In the genomic region with DNA sequence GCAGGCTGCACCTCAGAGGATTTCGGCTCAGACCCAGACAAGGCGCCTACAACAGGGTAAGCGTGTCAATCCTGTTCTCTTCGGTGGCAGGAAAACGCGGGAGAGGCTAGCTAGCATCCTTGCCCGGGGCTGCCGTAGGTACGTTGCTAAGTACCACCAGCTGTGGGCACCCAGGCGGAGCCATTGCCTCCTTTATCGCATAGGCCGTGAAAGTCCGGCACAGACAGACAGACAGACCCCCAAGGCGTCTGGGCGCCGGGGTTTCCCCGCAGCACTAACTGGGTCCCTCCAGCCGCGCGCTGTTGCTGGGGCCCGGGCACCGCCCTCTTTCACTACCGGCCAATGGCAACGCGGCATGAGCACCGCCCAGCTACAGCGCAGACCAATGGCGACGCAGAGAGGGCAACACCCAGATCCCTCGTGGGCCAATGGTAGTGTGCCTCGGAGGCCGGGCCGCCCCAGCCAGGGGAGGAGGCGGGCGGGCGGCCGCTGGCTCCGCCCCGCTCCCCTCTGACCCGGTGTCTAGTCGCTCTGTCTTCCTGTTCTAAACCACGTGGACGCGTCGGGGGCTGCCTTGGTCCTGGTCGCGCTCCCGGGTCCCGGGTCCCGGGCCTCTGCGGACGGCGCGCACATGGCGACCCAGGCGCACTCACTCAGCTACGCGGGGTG, we compare ENCODE assay signal across 8 mouse cellular contexts. TPM values are rescaled to one million over a fixed set of nuclear protein-coding genes. Genes with fewer than 3 reads are reported as not detected.
DNase-seq lines count a peak whose midpoint lies in the region; ATAC-seq and TF ChIP-seq lines count a peak whose summit lies in the region.

A gene (plus strand): TSS at position 502 of the 669 bp plus-strand sequence.

- H3K9ac ChIP-seq in heart, embryonic 12.5 days = peak within 1 kb of the TSS; percentile 83
- H3K9ac ChIP-seq in kidney, postnatal 0 days (ENCODE audit: low read depth, low read length) = peak within 1 kb of the TSS; percentile 72
- peak within 1 kb of the TSS; percentile 90 for H3K9ac ChIP-seq in liver, embryonic 11.5 days (ENCODE audit: low read depth, low read length)
- peak within 1 kb of the TSS; percentile 65 for H3K9ac ChIP-seq in stomach, embryonic 14.5 days (replicated peaks; ENCODE audit: low read depth, low read length)

- H3K9me3 ChIP-seq in erythroblast, embryonic 14.5 days (ENCODE audit: control insufficient read depth, low read length) = no peaks in the 10 kb centered on the region
- H3K9me3 ChIP-seq in heart, embryonic 12.5 days (replicated peaks) = no peaks in the 10 kb centered on the region
- no peaks in the 10 kb centered on the region for H3K9me3 ChIP-seq in kidney, postnatal 0 days (replicated peaks; ENCODE audit: low read length)
- no peaks in the 10 kb centered on the region for H3K9me3 ChIP-seq in liver, embryonic 11.5 days (ENCODE audit: control insufficient read depth, low read length)
- H3K9me3 ChIP-seq in stomach, embryonic 14.5 days (ENCODE audit: control insufficient read depth, low read depth, low read length) = no peaks in the 10 kb centered on the region

- H3ac ChIP-seq in C2C12 (ENCODE audit: control insufficient read depth, insufficient read length, low read depth) = peak within 1 kb of the TSS; percentile 97

- H3K79me3 ChIP-seq in C2C12 (ENCODE audit: low read depth) = peaks cover 44% of the 10 kb centered on the region

- 0% methylated on average over 58 of the region's 58 CpGs for WGBS in heart, embryonic 12.5 days
- whole genome bisulfite sequencing in kidney, postnatal 0 days = under 1% methylated on average over 43 of the region's 58 CpGs
- under 1% methylated on average over 54 of the region's 58 CpGs for WGBS in liver, embryonic 11.5 days
- WGBS in stomach, embryonic 14.5 days = under 1% methylated on average over 58 of the region's 58 CpGs

- H3K4me1 ChIP-seq in erythroblast, embryonic 14.5 days (ENCODE audit: control insufficient read depth) = peaks cover 45% of the 10 kb centered on the region
- peaks cover 12% of the 10 kb centered on the region for H3K4me1 ChIP-seq in heart, embryonic 12.5 days (replicated peaks)
- 0 out of 2 replicates have a peak, but pooled peaks cover 6% of the 10 kb centered on the region for H3K4me1 ChIP-seq in kidney, postnatal 0 days (replicated peaks; ENCODE audit: insufficient read depth, low read length)
- H3K4me1 ChIP-seq in liver, embryonic 11.5 days (replicated peaks; ENCODE audit: control insufficient read depth, insufficient read depth, low read length) = peaks cover 27% of the 10 kb centered on the region
- 0 out of 2 replicates have a peak, but pooled peaks cover 7% of the 10 kb centered on the region for H3K4me1 ChIP-seq in stomach, embryonic 14.5 days (ENCODE audit: control insufficient read depth, insufficient read depth, low read length)

- peaks cover 48% of the 10 kb centered on the region for H3K79me2 ChIP-seq in C2C12 (ENCODE audit: control insufficient read depth, insufficient read depth)

- peak; percentile 100 for ATAC-seq in heart, embryonic 12.5 days (ENCODE audit: insufficient number of reproducible peaks, low FRiP score)
- ATAC-seq in kidney, postnatal 0 days (replicated peaks; ENCODE audit: low FRiP score, low read depth) = peak; percentile 100
- peak; percentile 100 for ATAC-seq in liver, embryonic 11.5 days (replicated peaks; ENCODE audit: low FRiP score)
- ATAC-seq in stomach, embryonic 14.5 days (ENCODE audit: insufficient number of reproducible peaks, insufficient read depth, low FRiP score, low read depth) = peak; percentile 100

- peak; percentile 96; the same call in 1 of the 2 replicates for TF ChIP-seq POLR2A in brain, embryonic 14.5 days (IDR thresholded peaks at IDR 0.05; ENCODE audit: borderline replicate concordance, extremely low read depth, insufficient read depth, insufficient read length, poor library complexity, severe bottlenecking)

- TF ChIP-seq CTCF in C2C12 (IDR thresholded peaks at IDR 0.05; ENCODE audit: control insufficient read depth, insufficient read depth, insufficient read length) = no peak
- no peak for TF ChIP-seq CTCF in brain, embryonic 14.5 days (IDR thresholded peaks at IDR 0.05; ENCODE audit: borderline replicate concordance, extremely low read depth, insufficient read depth, insufficient read length)
- 0 out of 2 replicates have a peak, but pooled peaks have one; percentile 12 for TF ChIP-seq CTCF in kidney, postnatal 0 days (IDR thresholded peaks at IDR 0.05; ENCODE audit: low read depth)

- peak within 1 kb of the TSS; percentile 39; the same call in 1 of the 2 replicates for H3K27ac ChIP-seq in heart, embryonic 12.5 days (ENCODE audit: poor library complexity, severe bottlenecking)
- H3K27ac ChIP-seq in kidney, postnatal 0 days = peak within 1 kb of the TSS; percentile 78
- H3K27ac ChIP-seq in liver, embryonic 11.5 days (ENCODE audit: low read depth, low read length) = peak within 1 kb of the TSS; percentile 71
- H3K27ac ChIP-seq in stomach, embryonic 14.5 days (ENCODE audit: low read length) = peak within 1 kb of the TSS; percentile 77

- no peaks in the 10 kb centered on the region for H3K36me3 ChIP-seq in C2C12 (ENCODE audit: control insufficient read depth, insufficient read depth)
- H3K36me3 ChIP-seq in erythroblast, embryonic 14.5 days (ENCODE audit: control insufficient read depth) = peaks cover 51% of the 10 kb centered on the region
- no peaks in the 10 kb centered on the region for H3K36me3 ChIP-seq in heart, embryonic 12.5 days
- no peaks in the 10 kb centered on the region for H3K36me3 ChIP-seq in kidney, postnatal 0 days (ENCODE audit: insufficient read depth, low read length)
- 0 out of 2 replicates have a peak, but pooled peaks cover 2% of the 10 kb centered on the region for H3K36me3 ChIP-seq in liver, embryonic 11.5 days (ENCODE audit: control insufficient read depth, insufficient read depth, low read length)
- no peaks in the 10 kb centered on the region for H3K36me3 ChIP-seq in stomach, embryonic 14.5 days (ENCODE audit: control insufficient read depth, insufficient read depth, low read length)

- H3K4me2 ChIP-seq in heart, embryonic 12.5 days = peak within 1 kb of the TSS; percentile 89
- peak within 1 kb of the TSS; percentile 76 for H3K4me2 ChIP-seq in kidney, postnatal 0 days (ENCODE audit: low read length)
- peak within 1 kb of the TSS; percentile 95 for H3K4me2 ChIP-seq in liver, embryonic 11.5 days
- peak within 1 kb of the TSS; percentile 74 for H3K4me2 ChIP-seq in stomach, embryonic 14.5 days (replicated peaks; ENCODE audit: low read depth, low read length)

- peak within 1 kb of the TSS; percentile 93 for H3K4me3 ChIP-seq in C2C12 (ENCODE audit: insufficient read depth, poor library complexity, severe bottlenecking)
- peak within 1 kb of the TSS; percentile 94 for H3K4me3 ChIP-seq in erythroblast, embryonic 14.5 days (replicated peaks)
- peak within 1 kb of the TSS; percentile 92 for H3K4me3 ChIP-seq in heart, embryonic 12.5 days
- H3K4me3 ChIP-seq in kidney, postnatal 0 days (replicated peaks; ENCODE audit: low read depth, low read length) = peak within 1 kb of the TSS; percentile 90
- peak within 1 kb of the TSS; percentile 99 for H3K4me3 ChIP-seq in liver, embryonic 11.5 days (ENCODE audit: low read depth, low read length)
- H3K4me3 ChIP-seq in stomach, embryonic 14.5 days (ENCODE audit: low read depth, low read length) = peak within 1 kb of the TSS; percentile 96

- DNase-seq in brain, embryonic 14.5 days (ENCODE audit: low read depth) = peak; percentile 99
- peak; percentile 99 for DNase-seq in kidney, postnatal 0 days (ENCODE audit: low spot score)
- peak; percentile 94 for DNase-seq in liver, embryonic 11.5 days (ENCODE audit: low spot score)
- peak; percentile 96 for DNase-seq in naive thymus-derived CD4-positive, alpha-beta T cell, adult 2 months (ENCODE audit: low read depth)

- H3K27me3 ChIP-seq in C2C12 (ENCODE audit: control insufficient read depth, insufficient read depth, insufficient read length) = no peaks in the 10 kb centered on the region
- no peaks in the 10 kb centered on the region for H3K27me3 ChIP-seq in erythroblast, embryonic 14.5 days (ENCODE audit: control insufficient read depth)
- no peaks in the 10 kb centered on the region for H3K27me3 ChIP-seq in heart, embryonic 12.5 days (replicated peaks)
- H3K27me3 ChIP-seq in kidney, postnatal 0 days (ENCODE audit: insufficient read depth, low read length) = no peaks in the 10 kb centered on the region
- no peaks in the 10 kb centered on the region for H3K27me3 ChIP-seq in liver, embryonic 11.5 days (replicated peaks; ENCODE audit: control insufficient read depth, insufficient read depth, low read length)
- no peaks in the 10 kb centered on the region for H3K27me3 ChIP-seq in stomach, embryonic 14.5 days (ENCODE audit: control insufficient read depth, insufficient read depth, low read length)

TF ChIP-seq in C2C12, 6 proteins besides CTCF, POLR2A, EP300 and RAD21:
- TF ChIP-seq MYOG (IDR thresholded peaks at IDR 0.05; ENCODE audit: control insufficient read depth, extremely low read depth, insufficient read length) (no peak), MAX (IDR thresholded peaks at IDR 0.05) (no peak), USF1 (IDR thresholded peaks at IDR 0.05; ENCODE audit: low read depth) (peak; percentile 39), CEBPB (IDR thresholded peaks at IDR 0.05; ENCODE audit: low read depth) (no peak), MYOD1 (IDR thresholded peaks at IDR 0.05; ENCODE audit: control insufficient read depth, insufficient read length, low read depth) (no peak), FOSL1 (IDR thresholded peaks at IDR 0.05; ENCODE audit: insufficient read depth, low read length, poor library complexity, severe bottlenecking) (no peak)

RNA-seq across cellular contexts. Expression of the gene that starts here (rescaled TPM):
- 45.4 TPM for polyA plus RNA-seq in C2C12 (2012; fragmentation: generic; extraction: Trizol)
- 17.6 and 18.0 TPM in 2 replicates for polyA plus RNA-seq in brain, embryonic 14.5 days (2012; rRNA removed)
- 1.2 and 1.6 TPM in 2 replicates for polyA plus RNA-seq in erythroblast, embryonic 14.5 days (2012)
- 21.7 and 22.6 TPM in 2 replicates for polyA plus RNA-seq in heart, embryonic 12.5 days (2016; fragmentation: Nextera tagmentation; extraction: Ambion mirVana)
- polyA plus RNA-seq in kidney, postnatal 0 days (2015; fragmentation: Nextera tagmentation; extraction: Ambion mirVana) = 42.7 and 48.4 TPM in 2 replicates
- polyA plus RNA-seq in liver, embryonic 11.5 days (2014; fragmentation: Nextera tagmentation; extraction: Ambion mirVana) = 114 and 120 TPM in 2 replicates
- polyA plus RNA-seq in stomach, embryonic 14.5 days (2014; fragmentation: Nextera tagmentation; extraction: Ambion mirVana) = 50.7 and 57.8 TPM in 2 replicates

Comparison
In these comparisons a context has a peak if more than half of its experiments do, and no peak if none do; other contexts are left out.
1. Peak in every context shown above with its lines: DNase-seq, ATAC-seq, H3K4me3 ChIP-seq and H3K27ac ChIP-seq.